Mouse (Mus musculus) left cerebral cortex, adult 2 months (tissue): ENCODE data around the gene Wdr35. TPM values are rescaled to one million over a fixed set of nuclear protein-coding genes. Genes with fewer than 3 reads are reported as not detected.

Experiments used
- DNase-seq, 2 experiments: peaks; one replicate each; pipeline ENCODE4 v3.0.0; 2021 to 2022; ENCODE audit warnings: low spot score in 2 of 2, mixed read lengths in 1 of 2; ENCODE audit errors: extremely low spot score in 1 of 2
- H3K27ac ChIP-seq: fragments of 200-600 bp; 2 replicates; pipeline ENCODE4 v1.8.1; 2022
- H3K4me3 ChIP-seq: fragments of 200-600 bp; 2 replicates; pipeline ENCODE4 v1.8.1; 2022
- CTCF ChIP-seq: fragments of 200-600 bp; IDR thresholded peaks from 2 replicates; pipeline ENCODE4 v1.8.1; 2022; ENCODE audit warnings: antibody characterized with exemption, mild to moderate bottlenecking, moderate library complexity
- intact Hi-C: fragments of 180-260 bp; cut with DNase I; formaldehyde crosslinking; loops from one replicate; pipeline ENCODE4 v1.15.1; 2025
- total RNA-seq, 2 experiments: library from RNA; stranded (reverse); gene quantifications; 2 replicates each; pipeline ENCODE4 v1.2.3; 2021

The Wdr35 gene
- total RNA-seq, 2 experiments from 2014 or later: 43.2 to 45.0 TPM

- DNase-seq: no peak
- Histone ChIP-seq H3K27ac (no peak overlapping the region), H3K4me3 (no peak overlapping the region)
- intact Hi-C loops: no loop called here
- no peak for TF ChIP-seq CTCF
Measured at GRCm38 (mm10) chr12:9036409-9036808, 62.7 kb downstream of the Wdr35 start.

- no peak overlapping the region for H3K27ac ChIP-seq
- intact Hi-C loops: no loop called here
- no peak for TF ChIP-seq CTCF
- H3K4me3 ChIP-seq: no peak overlapping the region
- no peak for DNase-seq
Measured at GRCm38 (mm10) chr12:9040177-9040576, 66.5 kb downstream of the Wdr35 start.

- Histone ChIP-seq H3K27ac (no peak overlapping the region), H3K4me3 (no peak overlapping the region)
- no peak for TF ChIP-seq CTCF
- intact Hi-C loops: no loop called here
- no peak for DNase-seq
Measured at GRCm38 (mm10) chr12:9040686-9041085, 67.0 kb downstream of the Wdr35 start.

GRCm38 (mm10) chr12:9042316-9042715 lies 68.6 kb downstream of the Wdr35 start:
- intact Hi-C loops: no loop called here
- no peak overlapping the region for H3K4me3 ChIP-seq
- H3K27ac ChIP-seq: no peak overlapping the region
- TF ChIP-seq CTCF: no peak
- DNase-seq: no peak

- TF ChIP-seq CTCF: no peak
- Histone ChIP-seq H3K4me3 (no peak overlapping the region), H3K27ac (no peak overlapping the region)
- DNase-seq: no peak
- intact Hi-C loops: no loop called here
Measured at GRCm38 (mm10) chr12:9042759-9043158, 69.1 kb downstream of the Wdr35 start.

GRCm38 (mm10) chr12:9044666-9045065 lies 71.0 kb downstream of the Wdr35 start:
- Histone ChIP-seq H3K4me3 (no peak overlapping the region), H3K27ac (no peak overlapping the region)
- intact Hi-C loops: no loop called here
- no peak for TF ChIP-seq CTCF
- DNase-seq: no peak

- TF ChIP-seq CTCF: no peak
Measured at GRCm38 (mm10) chr12:9046674-9047073, 73.0 kb downstream of the Wdr35 start.

GRCm38 (mm10) chr12:9048090-9048489 lies 74.4 kb downstream of the Wdr35 start:
- no peak for DNase-seq
- Histone ChIP-seq H3K4me3 (no peak overlapping the region), H3K27ac (no peak overlapping the region)
- intact Hi-C loops: no loop called here
- TF ChIP-seq CTCF: no peak

More at GRCm38 (mm10) chr12:9046674-9047073, 73.0 kb downstream of the Wdr35 start:
- DNase-seq: no peak
- intact Hi-C loops: no loop called here
- Histone ChIP-seq H3K27ac (no peak overlapping the region), H3K4me3 (no peak overlapping the region)

GRCm38 (mm10) chr12:9050824-9051223 lies 77.1 kb downstream of the Wdr35 start:
- intact Hi-C loops: loop anchor here (5.0 kb wide), 1 partner anchor 521 kb away; the partner anchor contains the start of gene Osr1
- no peak for DNase-seq
- Histone ChIP-seq H3K27ac (no peak overlapping the region), H3K4me3 (no peak overlapping the region)
- TF ChIP-seq CTCF: no peak

GRCm38 (mm10) chr12:9052075-9052829 lies 78.6 kb downstream of the Wdr35 start:
- peak; percentile 98 for TF ChIP-seq CTCF
- intact Hi-C loops: loop anchor here (1.0 to 5.0 kb wide), 5 partner anchors 520 to 1537 kb away; partner anchors contain the start of gene Osr1
- Histone ChIP-seq H3K27ac (no peak overlapping the region), H3K4me3 (no peak overlapping the region)
- peak; percentile 78 to 84 for DNase-seq

- intact Hi-C loops: loop anchor here (2.0 to 5.0 kb wide), 2 partner anchors 519 to 1483 kb away; partner anchors contain the start of gene Osr1
- Histone ChIP-seq H3K4me3 (no peak overlapping the region), H3K27ac (no peak overlapping the region)
- no peak for DNase-seq
- TF ChIP-seq CTCF: no peak
Measured at GRCm38 (mm10) chr12:9053345-9053744, 79.7 kb downstream of the Wdr35 start.

- TF ChIP-seq CTCF: no peak
- intact Hi-C loops: loop anchor here (5.0 kb wide), 1 partner anchor 518 kb away; the partner anchor contains the start of gene Osr1
- H3K4me3 ChIP-seq: no peak overlapping the region
- no peak for DNase-seq
- H3K27ac ChIP-seq: no peak overlapping the region
Measured at GRCm38 (mm10) chr12:9054012-9054411, 80.3 kb downstream of the Wdr35 start.

GRCm38 (mm10) chr12:9055269-9055668 lies 81.6 kb downstream of the Wdr35 start:
- no peak for DNase-seq
- intact Hi-C loops: no loop called here
- H3K27ac ChIP-seq: no peak overlapping the region
- no peak overlapping the region for H3K4me3 ChIP-seq
- TF ChIP-seq CTCF: no peak
